9 mouse cellular contexts compared by ENCODE assay signal in genomic region chr15:79126217-79126932, GRCm38 (mm10). TPM values are rescaled to one million over a fixed set of nuclear protein-coding genes. Genes with fewer than 3 reads are reported as not detected.
A peak's percentile ranks its signal among the peaks of the same experiment; 100 is the strongest.
DNase-seq lines count a peak whose midpoint lies in the region; ATAC-seq and TF ChIP-seq lines count a peak whose summit lies in the region.
"Had no signal": no experiment of that assay in that cellular context is flagged by ENCODE, and none has a peak within 500 bp of the region (broad histone marks: within the 10 kb centered on the region; RNA-seq: fewer than 3 reads in every experiment).

No protein-coding gene starts in this region.

- no peaks in the 10 kb centered on the region for H3K9me3 ChIP-seq in midbrain, embryonic 10.5 days (replicated peaks)
- no peaks in the 10 kb centered on the region for H3K9me3 ChIP-seq in midbrain, embryonic 13.5 days

- H3K9ac ChIP-seq in midbrain, embryonic 13.5 days (replicated peaks) = no peak overlapping the region

- 85% methylated on average over 13 of the region's 13 CpGs for WGBS in midbrain, embryonic 10.5 days
- 84% methylated on average over 13 of the region's 13 CpGs for WGBS in midbrain, embryonic 13.5 days
- WGBS in lung, adult 2 months = 77% methylated on average over 13 of the region's 13 CpGs

- no peak overlapping the region for H3K27ac ChIP-seq in midbrain, embryonic 10.5 days (replicated peaks)
- H3K27ac ChIP-seq in midbrain, embryonic 13.5 days = no peak overlapping the region
- H3K27ac ChIP-seq: macrophage had no signal

- peak; percentile 46 for DNase-seq in cerebellum, adult 11 months
- DNase-seq in cerebellum, adult 9-11 months = no peak
- DNase-seq in midbrain, embryonic 10.5 days (ENCODE audit: low spot score) = peak; percentile 51
- DNase-seq in brain, embryonic 14.5 days (ENCODE audit: low read depth) = peak; percentile 36
- peak; percentile 64 to 66 for DNase-seq in heart, postnatal 36 days
- DNase-seq in lung, adult 2 months = peak; percentile 67
- DNase-seq in thymus, postnatal 0 days (ENCODE audit: low spot score) = peak; percentile 61

- peaks cover 82% of the 10 kb centered on the region for H3K36me3 ChIP-seq in midbrain, embryonic 10.5 days
- H3K36me3 ChIP-seq in midbrain, embryonic 13.5 days = peaks cover 92% of the 10 kb centered on the region

- no peak overlapping the region for H3K4me2 ChIP-seq in midbrain, embryonic 13.5 days (replicated peaks)

- intact Hi-C loops in heart, postnatal 36 days (cut with DNase I) = loop anchor here (2.0 kb wide), 2 partner anchors 22 to 34 kb away; no protein-coding TSS in a partner anchor

- H3K27me3 ChIP-seq in midbrain, embryonic 10.5 days (ENCODE audit: low read depth, poor library complexity, severe bottlenecking) = no peaks in the 10 kb centered on the region
- H3K27me3 ChIP-seq in midbrain, embryonic 13.5 days = no peaks in the 10 kb centered on the region

- no peak for TF ChIP-seq POLR2A in brain, embryonic 14.5 days (IDR thresholded peaks at IDR 0.05; ENCODE audit: borderline replicate concordance, extremely low read depth, insufficient read depth, insufficient read length, poor library complexity, severe bottlenecking)
- no peak for TF ChIP-seq POLR2A in lung, adult 2 months (IDR thresholded peaks at IDR 0.05; ENCODE audit: borderline replicate concordance, extremely low read depth, low read depth, low read length)

- ATAC-seq in midbrain, embryonic 13.5 days = no peak

- peak; percentile 66; the same call in 1 of the 2 replicates for TF ChIP-seq CTCF in brain, embryonic 14.5 days (IDR thresholded peaks at IDR 0.05; ENCODE audit: borderline replicate concordance, extremely low read depth, insufficient read depth, insufficient read length)
- peak; percentile 52 for TF ChIP-seq CTCF in lung, adult 2 months (IDR thresholded peaks at IDR 0.05; ENCODE audit: insufficient read depth, low read length)

- H3K4me3 ChIP-seq in midbrain, embryonic 10.5 days = no peak overlapping the region
- H3K4me3 ChIP-seq in midbrain, embryonic 13.5 days (replicated peaks) = no peak overlapping the region
- H3K4me3 ChIP-seq in lung, adult 2 months (replicated peaks; ENCODE audit: extremely low read depth, low read depth, low read length) = no peak overlapping the region

- no peaks in the 10 kb centered on the region for H3K4me1 ChIP-seq in midbrain, embryonic 10.5 days
- no peaks in the 10 kb centered on the region for H3K4me1 ChIP-seq in midbrain, embryonic 13.5 days (replicated peaks)
- H3K4me1 ChIP-seq in lung, adult 2 months (ENCODE audit: control insufficient read depth, insufficient read depth, low read length) = peaks cover 5% of the 10 kb centered on the region; the same call in 1 of the 2 replicates

RNA-seq across cellular contexts. Expression of gene Polr2f, which starts 14.4 kb away (rescaled TPM):
- polyA plus RNA-seq in midbrain, embryonic 10.5 days (2016; fragmentation: Nextera tagmentation; extraction: Ambion mirVana) = 344 and 395 TPM in 2 replicates
- polyA plus RNA-seq in midbrain, embryonic 13.5 days (2015; fragmentation: Nextera tagmentation; extraction: Ambion mirVana) = 295 and 296 TPM in 2 replicates
- polyA plus RNA-seq in brain, embryonic 14.5 days (2012; rRNA removed) = 143 and 166 TPM in 2 replicates
- total RNA-seq in heart, postnatal 36 days (2021) = 100 to 1,000 TPM; 132 to 146 TPM
- 35.2 and 38.9 TPM in 2 replicates for polyA plus RNA-seq in lung, adult 2 months (2012; rRNA removed)
- 284 and 300 TPM in 2 replicates for polyA plus RNA-seq in thymus, postnatal 0 days (2015; fragmentation: Nextera tagmentation; extraction: Ambion mirVana)

RNA-seq across cellular contexts. Expression of gene 1700088E04Rik, which starts 14.7 kb away (rescaled TPM):
- polyA plus RNA-seq in midbrain, embryonic 10.5 days (2016; fragmentation: Nextera tagmentation; extraction: Ambion mirVana) = 7.8 and 10.0 TPM in 2 replicates
- 14.0 and 16.6 TPM in 2 replicates for polyA plus RNA-seq in midbrain, embryonic 13.5 days (2015; fragmentation: Nextera tagmentation; extraction: Ambion mirVana)
- polyA plus RNA-seq in brain, embryonic 14.5 days (2012; rRNA removed) = 14.4 and 15.9 TPM in 2 replicates
- 1 to 10 TPM; 1.3 to 2.8 TPM for total RNA-seq in heart, postnatal 36 days (2021)
- polyA plus RNA-seq in lung, adult 2 months (2012; rRNA removed) = 20.1 and 20.8 TPM in 2 replicates
- 2.4 and 4.0 TPM in 2 replicates for polyA plus RNA-seq in thymus, postnatal 0 days (2015; fragmentation: Nextera tagmentation; extraction: Ambion mirVana)

RNA-seq across cellular contexts. Expression of gene Micall1, which starts 17.7 kb away (rescaled TPM):
- polyA plus RNA-seq in midbrain, embryonic 10.5 days (2016; fragmentation: Nextera tagmentation; extraction: Ambion mirVana) = 5.2 and 7.1 TPM in 2 replicates
- 8.6 and 9.5 TPM in 2 replicates for polyA plus RNA-seq in midbrain, embryonic 13.5 days (2015; fragmentation: Nextera tagmentation; extraction: Ambion mirVana)
- 22.8 and 35.7 TPM in 2 replicates for polyA plus RNA-seq in brain, embryonic 14.5 days (2012; rRNA removed)
- 10 to 100 TPM; 39.0 to 50.1 TPM for total RNA-seq in heart, postnatal 36 days (2021)
- 31.9 and 36.1 TPM in 2 replicates for polyA plus RNA-seq in lung, adult 2 months (2012; rRNA removed)
- 3.3 and 4.6 TPM in 2 replicates for polyA plus RNA-seq in thymus, postnatal 0 days (2015; fragmentation: Nextera tagmentation; extraction: Ambion mirVana)

RNA-seq across cellular contexts. Expression of gene Sox10, which starts 38.7 kb away (rescaled TPM):
- 0.61 and 2.5 TPM in 2 replicates for polyA plus RNA-seq in midbrain, embryonic 10.5 days (2016; fragmentation: Nextera tagmentation; extraction: Ambion mirVana)
- 0.58 and 0.67 TPM in 2 replicates for polyA plus RNA-seq in midbrain, embryonic 13.5 days (2015; fragmentation: Nextera tagmentation; extraction: Ambion mirVana)
- polyA plus RNA-seq in brain, embryonic 14.5 days (2012; rRNA removed) = 5.6 and 11.3 TPM in 2 replicates
- 1 to 10 TPM; 1.4 to 1.6 TPM for total RNA-seq in heart, postnatal 36 days (2021)
- 1.4 and 3.6 TPM in 2 replicates for polyA plus RNA-seq in lung, adult 2 months (2012; rRNA removed)
- 0.08 and 0.26 TPM in 2 replicates for polyA plus RNA-seq in thymus, postnatal 0 days (2015; fragmentation: Nextera tagmentation; extraction: Ambion mirVana)
- polyA plus RNA-seq: macrophage had no signal

RNA-seq across cellular contexts. Expression of gene Eif3l, which starts 51.4 kb away (rescaled TPM):
- polyA plus RNA-seq in midbrain, embryonic 10.5 days (2016; fragmentation: Nextera tagmentation; extraction: Ambion mirVana) = 260 and 273 TPM in 2 replicates
- polyA plus RNA-seq in midbrain, embryonic 13.5 days (2015; fragmentation: Nextera tagmentation; extraction: Ambion mirVana) = 180 and 186 TPM in 2 replicates
- polyA plus RNA-seq in brain, embryonic 14.5 days (2012; rRNA removed) = 180 and 189 TPM in 2 replicates
- 10 to 100 TPM; 71.6 to 72.7 TPM for total RNA-seq in heart, postnatal 36 days (2021)
- polyA plus RNA-seq in lung, adult 2 months (2012; rRNA removed) = 81.2 and 105 TPM in 2 replicates
- polyA plus RNA-seq in thymus, postnatal 0 days (2015; fragmentation: Nextera tagmentation; extraction: Ambion mirVana) = 200 and 212 TPM in 2 replicates
